Mouse (Mus musculus) inflammation-experienced regulatory T-cells, adult 16 weeks (primary cell): ENCODE measurements around the gene Syndig1. TPM values are rescaled to one million over a fixed set of nuclear protein-coding genes. Genes with fewer than 3 reads are reported as not detected.

ENCODE experiments used
- polyA plus RNA-seq: library from polyadenylated mRNA; unstranded; fragments of 100-300 nt; shearing (Covaris generic); gene quantifications from one replicate; pipeline ENCODE4 v1.2.1, GENCODE M21; 2017

Gene Syndig1
- not detected for polyA plus RNA-seq

GRCm38 (mm10) chr2:149828911-149829310 lies at the start of gene Syndig1:
Gene Syndig1, plus strand, starts transcription at chr2:149829211.

GRCm38 (mm10) chr2:149830536-149831458 lies 1.8 kb downstream of the Syndig1 start, which contains the start of gene C530025M09Rik:
Gene C530025M09Rik, minus strand, starts transcription at chr2:149831213.

Other genes starting within 250 kb of the Syndig1 start
- not detected for gene C530025M09Rik, start 2.0 kb downstream of the Syndig1 start, polyA plus RNA-seq